Mouse (Mus musculus) megakaryocyte progenitor cell, adult 5-6 weeks (primary cell): ENCODE results near the gene Moxd2. TPM values are rescaled to one million over a fixed set of nuclear protein-coding genes. Genes with fewer than 3 reads are reported as not detected.
A peak's percentile ranks its signal among the peaks of the same experiment; 100 is the strongest.

ENCODE experiments used
- ATAC-seq: replicated peaks from 2 replicates; pipeline ENCODE4 v1.8.0; 2016; ENCODE audit warnings: mild to moderate bottlenecking, moderate TSS enrichment, inconsistent platforms; ENCODE audit not compliant: poor library complexity
- total RNA-seq, 2 experiments: library from RNA; stranded (forward) in 1 of 2; stranded (reverse) in 1 of 2; fragments of 157-497, 149-512 nt in 1 of 2; fragments of 200-1000 nt in 1 of 2; gene quantifications; 2 replicates each; pipeline versions ENCODE4 v1.2.3 to v1.2.4; 2015 to 2017

Gene Moxd2
- not detected in 2 replicates for total RNA-seq (2015)
- not detected in 2 replicates for total RNA-seq (2017)

- no peak for ATAC-seq
These were observed at the start of gene Moxd2 for GRCm38 (mm10) chr6:40887394-40887793. Gene Moxd2, minus strand, starts transcription at chr6:40887494.

- no peak for ATAC-seq
These were observed 32.7 kb upstream of the Moxd2 start for GRCm38 (mm10) chr6:40919954-40920353.

GRCm38 (mm10) chr6:40900287-40900686 is 13.0 kb upstream of the Moxd2 start, which contains the start of gene Prss58:
Gene Prss58, minus strand, starts transcription at chr6:40900387.
- no peak for ATAC-seq

GRCm38 (mm10) chr6:40894716-40895115 is 7.4 kb upstream of the Moxd2 start:
- no peak for ATAC-seq

GRCm38 (mm10) chr6:40893577-40893976 is 6.3 kb upstream of the Moxd2 start:
- peak; percentile 38 for ATAC-seq

- ATAC-seq: peak; percentile 14; the same call in 1 of the 2 replicates
These were observed 4.5 kb upstream of the Moxd2 start for GRCm38 (mm10) chr6:40891754-40892153.

GRCm38 (mm10) chr6:40890973-40891372 is 3.7 kb upstream of the Moxd2 start:
- peak; percentile 89 for ATAC-seq

- ATAC-seq: no peak
These were observed 42.0 kb downstream of the Moxd2 start for GRCm38 (mm10) chr6:40845283-40845682.

Other genes starting within 250 kb of the Moxd2 start
- gene Prss58, start 12.9 kb upstream of the Moxd2 start, total RNA-seq (2015): not detected in 2 replicates
- not detected in 2 replicates for gene Prss58, start 12.9 kb upstream of the Moxd2 start, total RNA-seq (2017)
- not detected in 2 replicates for gene 1700074P13Rik, start 53.1 kb upstream of the Moxd2 start, total RNA-seq (2015)
- not detected in 2 replicates for gene 1700074P13Rik, start 53.1 kb upstream of the Moxd2 start, total RNA-seq (2017)
- gene Gm4744, start 64.4 kb upstream of the Moxd2 start, total RNA-seq (2015): not detected in 2 replicates
- not detected in 2 replicates for gene Gm4744, start 64.4 kb upstream of the Moxd2 start, total RNA-seq (2017)
- gene 1810009J06Rik, start 77.3 kb upstream of the Moxd2 start, total RNA-seq (2015): not detected in 2 replicates
- gene 1810009J06Rik, start 77.3 kb upstream of the Moxd2 start, total RNA-seq (2017): not detected in 2 replicates
- gene Gm2663, start 112.0 kb upstream of the Moxd2 start, total RNA-seq (2015): not detected in 2 replicates
- gene Gm2663, start 112.0 kb upstream of the Moxd2 start, total RNA-seq (2017): not detected in 2 replicates
- gene 2210010C04Rik, start 148.0 kb upstream of the Moxd2 start, total RNA-seq (2015): not detected in 2 replicates
- gene 2210010C04Rik, start 148.0 kb upstream of the Moxd2 start, total RNA-seq (2017): not detected in 2 replicates